Mouse (Mus musculus) intestine, embryonic 14.5 days (tissue): ENCODE data around the gene D17H6S53E. TPM values are rescaled to one million over a fixed set of nuclear protein-coding genes. Genes with fewer than 3 reads are reported as not detected.

Experiments used
- ATAC-seq: fragments of 200-750 bp; cut with Nextera tagmentation; replicated peaks from 2 replicates; pipeline ENCODE4 v1.8.0; 2017; ENCODE audit warnings: low read depth, moderate number of reproducible peaks, moderate TSS enrichment, moderate library complexity; ENCODE audit not compliant: low FRiP score, low TSS enrichment
- DNase-seq: peaks from one replicate; pipeline ENCODE4 v3.0.0-alpha.2; 2018; ENCODE audit warnings: low spot score
- H3K27ac ChIP-seq: fragments of 300-500 bp; sonication (generic); 2 replicates; pipeline ENCODE4 v1.5.1; 2014; ENCODE audit warnings: low read depth, mild to moderate bottlenecking, control low read depth
- H3K27me3 ChIP-seq: fragments of 300-500 bp; sonication (generic); replicated peaks from 2 replicates; pipeline ENCODE4 v1.6.1; 2014; ENCODE audit warnings: low read length, control low read depth; ENCODE audit not compliant: control insufficient read depth, insufficient read depth
- H3K36me3 ChIP-seq: fragments of 300-500 bp; sonication (generic); 2 replicates; pipeline ENCODE4 v1.6.1; 2014; ENCODE audit warnings: low read length, control low read depth; ENCODE audit not compliant: control insufficient read depth, insufficient read depth
- H3K4me1 ChIP-seq: fragments of 300-500 bp; sonication (generic); replicated peaks from 2 replicates; pipeline ENCODE4 v1.6.1; 2014; ENCODE audit warnings: low read length, control low read depth, mixed read lengths; ENCODE audit not compliant: control insufficient read depth, insufficient read depth
- H3K4me2 ChIP-seq: fragments of 300-500 bp; sonication (generic); 2 replicates; pipeline ENCODE4 v1.6.1; 2014; ENCODE audit warnings: low read length
- H3K4me3 ChIP-seq: fragments of 300-500 bp; sonication (generic); 2 replicates; pipeline ENCODE4 v1.5.1; 2014; ENCODE audit warnings: low read depth, low read length, control low read depth, mixed read lengths
- H3K9ac ChIP-seq: fragments of 300-500 bp; sonication (generic); 2 replicates; pipeline ENCODE4 v1.6.1; 2014; ENCODE audit warnings: mild to moderate bottlenecking, low read length
- H3K9me3 ChIP-seq: fragments of 300-500 bp; sonication (generic); 2 replicates; pipeline ENCODE4 v1.6.1; 2016; ENCODE audit warnings: low read length, control low read depth; ENCODE audit not compliant: control insufficient read depth
- WGBS: fragments of 180-500 bp; shearing (Covaris S2); extraction: QIAGEN DNeasy Blood & Tissue Kit; methylation state at CpG from one replicate; pipeline ENCODE4 v1.1.7; 2014; 5-methylcytosine and 5-hydroxymethylcytosine counted together
- polyA plus RNA-seq: library from polyadenylated mRNA; unstranded; fragments of >200 nt; fragmentation: Nextera tagmentation; extraction: Ambion mirVana; gene quantifications from 2 replicates; pipeline ENCODE4 v1.2.1, GENCODE M21; 2014

The D17H6S53E gene
- 8.4 and 10.8 TPM in 2 replicates for polyA plus RNA-seq

GRCm38 (mm10) chr17:35126206-35126611 lies at the start of gene D17H6S53E:
TSS of gene D17H6S53E (plus strand) at chr17:35126373.
- peak; percentile 48 for ATAC-seq

GRCm38 (mm10) chr17:35076507-35077176 lies 49.5 kb upstream of the D17H6S53E start, which contains the start of gene Ly6g6e:
TSS of gene Ly6g6e (plus strand) at chr17:35076902.
- peaks cover 10% of the 10 kb centered on the region for H3K4me1 ChIP-seq
- 23% methylated on average over 10 of the region's 10 CpGs for WGBS
- H3K27me3 ChIP-seq = no peaks in the 10 kb centered on the region
- peak within 1 kb of the TSS; percentile 7; the same call in 1 of the 2 replicates for H3K27ac ChIP-seq
- H3K4me2 ChIP-seq = peak within 1 kb of the TSS; percentile 33
- H3K9me3 ChIP-seq = no peaks in the 10 kb centered on the region
- H3K9ac ChIP-seq = no peak within 1 kb of the TSS
- H3K4me3 ChIP-seq = peak within 1 kb of the TSS; percentile 6; the same call in 1 of the 2 replicates
- H3K36me3 ChIP-seq = no peaks in the 10 kb centered on the region
- ATAC-seq (no peak), DNase-seq (no peak)

More at GRCm38 (mm10) chr17:35126206-35126611, at the start of gene D17H6S53E:
- under 1% methylated on average over 36 of the region's 36 CpGs for WGBS
- peak; percentile 83 for DNase-seq
- Histone ChIP-seq H3K4me1 (peaks cover 25% of the 10 kb centered on the region), H3K9me3 (no peaks in the 10 kb centered on the region), H3K9ac (peak within 1 kb of the TSS; percentile 74), H3K4me2 (peak within 1 kb of the TSS; percentile 80), H3K36me3 (peaks cover 27% of the 10 kb centered on the region), H3K27me3 (no peaks in the 10 kb centered on the region), H3K27ac (peak within 1 kb of the TSS; percentile 85), H3K4me3 (peak within 1 kb of the TSS; percentile 69)

- ATAC-seq = no peak
- H3K4me3 ChIP-seq = no peak overlapping the region; the same call in 1 of the 2 replicates
- H3K9ac ChIP-seq = no peak overlapping the region
- H3K36me3 ChIP-seq = no peaks in the 10 kb centered on the region
- 25% methylated on average over 2 of the region's 2 CpGs for WGBS
- no peaks in the 10 kb centered on the region for H3K27me3 ChIP-seq
- no peak for DNase-seq
- peaks cover 10% of the 10 kb centered on the region for H3K4me1 ChIP-seq
- peak overlapping the region; percentile 7; the same call in 1 of the 2 replicates for H3K27ac ChIP-seq
- no peaks in the 10 kb centered on the region for H3K9me3 ChIP-seq
- peak overlapping the region; percentile 33 for H3K4me2 ChIP-seq
Observed at GRCm38 (mm10) chr17:35077285-35077684, 48.9 kb upstream of the D17H6S53E start.

- H3K9ac ChIP-seq = no peak within 1 kb of the TSS
- peak; percentile 33; the same call in 1 of the 2 replicates for ATAC-seq
- H3K4me2 ChIP-seq = peak within 1 kb of the TSS; percentile 33
- H3K27ac ChIP-seq = peak within 1 kb of the TSS; percentile 7; the same call in 1 of the 2 replicates
- no peak for DNase-seq
- H3K9me3 ChIP-seq = no peaks in the 10 kb centered on the region
- peaks cover 10% of the 10 kb centered on the region for H3K4me1 ChIP-seq
- H3K27me3 ChIP-seq = no peaks in the 10 kb centered on the region
- whole genome bisulfite sequencing = 13% methylated on average over 14 of the region's 14 CpGs
- H3K4me3 ChIP-seq = peak within 1 kb of the TSS; percentile 6; the same call in 1 of the 2 replicates
- no peaks in the 10 kb centered on the region for H3K36me3 ChIP-seq
Observed at GRCm38 (mm10) chr17:35077786-35078233, 48.4 kb upstream of the D17H6S53E start, which contains the start of gene Ly6g6d. TSS of gene Ly6g6d (minus strand) at chr17:35078065.

- no peaks in the 10 kb centered on the region for H3K27me3 ChIP-seq
- no peak overlapping the region for H3K4me2 ChIP-seq
- DNase-seq (peak; percentile 69), ATAC-seq (peak; percentile 61)
- peaks cover 6% of the 10 kb centered on the region; the same call in 1 of the 2 replicates for H3K4me1 ChIP-seq
- no peak overlapping the region for H3K4me3 ChIP-seq
- no peaks in the 10 kb centered on the region for H3K9me3 ChIP-seq
- H3K36me3 ChIP-seq = no peaks in the 10 kb centered on the region
- no peak overlapping the region for H3K9ac ChIP-seq
- peak overlapping the region; percentile 43; the same call in 1 of the 2 replicates for H3K27ac ChIP-seq
- WGBS = 50% methylated on average over 9 of the region's 9 CpGs
Observed at GRCm38 (mm10) chr17:35079778-35080177, 46.4 kb upstream of the D17H6S53E start.

GRCm38 (mm10) chr17:35080248-35080647 lies 45.9 kb upstream of the D17H6S53E start:
- no peaks in the 10 kb centered on the region for H3K27me3 ChIP-seq
- peak overlapping the region; percentile 43; the same call in 1 of the 2 replicates for H3K27ac ChIP-seq
- H3K4me2 ChIP-seq = no peak overlapping the region
- no peak for ATAC-seq
- no peak for DNase-seq
- H3K9me3 ChIP-seq = no peaks in the 10 kb centered on the region
- H3K9ac ChIP-seq = no peak overlapping the region
- no peak overlapping the region for H3K4me3 ChIP-seq
- WGBS = 35% methylated on average over 6 of the region's 6 CpGs
- peaks cover 6% of the 10 kb centered on the region; the same call in 1 of the 2 replicates for H3K4me1 ChIP-seq
- no peaks in the 10 kb centered on the region for H3K36me3 ChIP-seq

GRCm38 (mm10) chr17:35080710-35081109 lies 45.5 kb upstream of the D17H6S53E start:
- Histone ChIP-seq H3K9ac (no peak overlapping the region), H3K4me1 (peaks cover 6% of the 10 kb centered on the region; the same call in 1 of the 2 replicates), H3K27me3 (no peaks in the 10 kb centered on the region), H3K36me3 (no peaks in the 10 kb centered on the region), H3K27ac (no peak overlapping the region), H3K4me2 (no peak overlapping the region), H3K4me3 (no peak overlapping the region), H3K9me3 (no peaks in the 10 kb centered on the region)
- no peak for ATAC-seq
- DNase-seq = no peak
- 86% methylated on average over 4 of the region's 4 CpGs for WGBS

GRCm38 (mm10) chr17:35082841-35083576 lies 43.2 kb upstream of the D17H6S53E start:
- H3K27me3 ChIP-seq = no peaks in the 10 kb centered on the region
- H3K4me1 ChIP-seq = 0 out of 2 replicates have a peak, but pooled peaks cover 2% of the 10 kb centered on the region
- no peak overlapping the region for H3K9ac ChIP-seq
- H3K9me3 ChIP-seq = no peaks in the 10 kb centered on the region
- no peak for ATAC-seq
- no peak overlapping the region for H3K27ac ChIP-seq
- H3K4me3 ChIP-seq = no peak overlapping the region
- no peak overlapping the region for H3K4me2 ChIP-seq
- no peaks in the 10 kb centered on the region for H3K36me3 ChIP-seq
- 82% methylated on average over 16 of the region's 16 CpGs for WGBS
- no peak for DNase-seq
